Mouse (Mus musculus): ENCODE data around the gene Phf10.
A peak's percentile ranks its signal among the peaks of the same experiment; 100 is the strongest.

DNA sequence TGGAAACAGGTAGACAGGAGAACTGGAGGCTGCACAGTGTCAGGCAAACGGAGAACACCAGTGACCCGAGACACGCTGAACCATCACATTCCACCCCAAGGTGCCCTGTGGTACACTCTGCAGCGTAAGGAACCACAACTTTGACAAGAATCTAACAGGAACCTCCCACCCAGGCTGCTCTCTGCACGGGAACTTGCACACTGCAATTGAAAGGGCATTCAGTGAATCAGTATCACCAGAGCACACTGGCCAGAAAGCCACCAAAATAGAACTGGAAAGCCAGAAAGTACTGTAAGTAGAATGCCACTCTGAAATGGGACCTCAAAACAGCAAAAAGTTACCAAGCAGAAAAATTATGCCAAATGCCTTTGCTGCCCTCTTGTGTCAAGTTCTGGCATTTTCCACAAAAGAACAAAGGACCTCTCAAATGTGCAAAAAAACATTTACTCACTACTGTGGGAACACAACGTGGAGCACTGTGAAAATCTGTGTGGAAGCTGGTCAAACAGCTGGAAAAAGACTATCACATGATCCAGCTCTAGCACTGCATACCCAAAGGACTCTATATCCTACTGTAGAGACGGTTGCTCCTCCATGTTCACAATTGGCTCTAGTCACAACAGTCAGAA lies 56.3 kb downstream of the Phf10 start:
- TF ChIP-seq CTCF (IDR thresholded peaks at IDR 0.05; ENCODE audit: low read depth, low read length) (peak; percentile 43), POLR2A (IDR thresholded peaks at IDR 0.05; ENCODE audit: extremely low read depth, insufficient read depth, low read length) (no peak)
